Mouse (Mus musculus) limb, embryonic 14.5 days (tissue): Measurements from ENCODE around the gene Uqcc1. TPM values are rescaled to one million over a fixed set of nuclear protein-coding genes. Genes with fewer than 3 reads are reported as not detected.

Experiments used
- ATAC-seq: fragments of 200-750 bp; cut with Nextera tagmentation; 2 replicates; pipeline ENCODE4 v1.8.0; 2017; ENCODE audit warnings: low read depth, moderate number of reproducible peaks, moderate TSS enrichment; ENCODE audit not compliant: low FRiP score
- DNase-seq: peaks from one replicate; pipeline ENCODE4 v3.0.0-alpha.2; 2015; ENCODE audit warnings: low spot score
- H3K27ac ChIP-seq: fragments of 300-500 bp; sonication (generic); replicated peaks from 2 replicates; pipeline ENCODE4 v1.5.1; 2014; ENCODE audit warnings: low read depth, mild to moderate bottlenecking, low read length, moderate library complexity, mixed read lengths
- H3K27me3 ChIP-seq: fragments of 300-500 bp; sonication (generic); 2 replicates; pipeline ENCODE4 v1.6.1; 2014; ENCODE audit warnings: low read length, mixed read lengths; ENCODE audit not compliant: control insufficient read depth, insufficient read depth
- H3K36me3 ChIP-seq: fragments of 300-500 bp; sonication (generic); 2 replicates; pipeline ENCODE4 v1.6.1; 2014; ENCODE audit warnings: mild to moderate bottlenecking, low read length, moderate library complexity, mixed read lengths; ENCODE audit not compliant: control insufficient read depth, insufficient read depth
- H3K4me1 ChIP-seq: fragments of 300-500 bp; sonication (generic); 2 replicates; pipeline ENCODE4 v1.6.1; 2014; ENCODE audit warnings: antibody characterized with exemption, low read length, mixed read lengths; ENCODE audit not compliant: control insufficient read depth, insufficient read depth
- H3K4me2 ChIP-seq: fragments of 300-500 bp; sonication (generic); replicated peaks from 2 replicates; pipeline ENCODE4 v1.6.1; 2014; ENCODE audit warnings: low read depth, mild to moderate bottlenecking, low read length, moderate library complexity; ENCODE audit not compliant: severe bottlenecking
- H3K4me3 ChIP-seq: fragments of 300-500 bp; sonication (generic); replicated peaks from 2 replicates; pipeline ENCODE4 v1.5.1; 2014; ENCODE audit warnings: low read length
- H3K9ac ChIP-seq: fragments of 300-500 bp; sonication (generic); 2 replicates; pipeline ENCODE4 v1.6.1; 2014; ENCODE audit warnings: mild to moderate bottlenecking, low read depth, low read length, moderate library complexity; ENCODE audit not compliant: severe bottlenecking
- H3K9me3 ChIP-seq: fragments of 300-500 bp; sonication (generic); 2 replicates; pipeline ENCODE4 v1.6.1; 2016; ENCODE audit warnings: low read length; ENCODE audit not compliant: control insufficient read depth
- POLR2A ChIP-seq: fragments of 200-500 bp; IDR thresholded peaks from 2 replicates; pipeline ENCODE4 v1.8.0; 2012; ENCODE audit warnings: inconsistent platforms, mild to moderate bottlenecking, moderate library complexity, borderline replicate concordance; ENCODE audit not compliant: insufficient read depth, insufficient read length; ENCODE audit errors: extremely low read depth
- WGBS: fragments of 180-500 bp; shearing (Covaris S2); extraction: QIAGEN DNeasy Blood & Tissue Kit; methylation state at CpG from one replicate; pipeline ENCODE4 v1.1.7; 2014; 5-methylcytosine and 5-hydroxymethylcytosine counted together
- polyA plus RNA-seq, 2 experiments: library from polyadenylated mRNA; depleted of rRNA in 1 of 2; stranded (reverse) in 1 of 2; unstranded in 1 of 2; fragments of >200 nt; fragmentation: Nextera tagmentation in 1 of 2; extraction: Ambion mirVana in 1 of 2; gene quantifications; 2 replicates each; pipeline versions ENCODE4 v1.2.1 to v1.2.3; 2012 to 2014

Gene Uqcc1
- polyA plus RNA-seq, 2 experiments, result 42.1 to 58.5 TPM

GRCm38 (mm10) chr2:155830841-155831240 lies 99.3 kb downstream of the Uqcc1 start:
- Histone ChIP-seq H3K4me3 (no peak overlapping the region), H3K4me1 (peaks cover 5% of the 10 kb centered on the region), H3K27ac (no peak overlapping the region), H3K9me3 (no peaks in the 10 kb centered on the region), H3K4me2 (no peak overlapping the region), H3K9ac (no peak overlapping the region), H3K36me3 (no peaks in the 10 kb centered on the region), H3K27me3 (no peaks in the 10 kb centered on the region)
- no peak for TF ChIP-seq POLR2A
- DNase-seq (no peak), ATAC-seq (no peak)
- 90% methylated on average over 8 of the region's 8 CpGs for WGBS

DNA sequence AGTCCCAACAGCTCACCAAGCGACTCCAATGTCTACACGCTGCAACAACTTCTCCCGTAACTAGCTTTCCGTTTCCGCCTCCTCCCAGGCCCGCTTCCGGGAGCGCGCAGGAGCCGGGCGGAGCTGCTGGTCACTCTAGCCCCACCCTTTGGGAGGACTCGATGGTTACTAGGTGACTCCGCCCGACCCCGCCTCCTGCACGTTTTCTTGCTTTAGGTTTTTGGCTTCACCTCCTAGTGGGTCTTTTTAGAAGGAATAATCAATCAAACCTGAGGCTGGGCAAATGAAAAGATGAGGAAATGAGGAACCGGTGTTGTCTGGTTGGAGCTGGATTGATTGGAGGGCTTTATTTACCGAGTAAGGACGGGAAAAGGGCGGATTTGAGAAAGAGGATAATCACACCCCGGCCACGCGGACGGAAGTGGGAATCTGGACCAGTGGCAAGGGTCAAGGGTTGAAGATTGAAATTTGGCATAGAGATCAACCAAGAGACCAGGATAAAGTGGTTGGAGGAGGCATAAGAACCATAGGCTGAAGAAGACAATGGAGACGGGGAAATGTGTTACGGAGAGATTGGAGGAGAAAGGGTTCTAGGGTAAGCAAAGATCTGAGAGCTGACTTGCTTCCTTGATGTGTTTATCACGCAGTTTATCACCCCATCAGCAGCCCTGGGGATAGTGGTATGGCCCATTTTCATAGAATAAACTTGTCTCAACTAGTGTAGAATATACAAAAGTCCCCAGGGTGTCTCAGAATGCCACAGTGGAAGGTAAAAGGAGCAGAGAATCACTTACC lies 103.3 kb downstream of the Uqcc1 start, which contains the start of gene Eif6:
TSS of gene Eif6 (minus strand) at position 296 of the 795 bp plus-strand sequence.
- Histone ChIP-seq H3K36me3 (peaks cover 24% of the 10 kb centered on the region), H3K4me2 (peak within 1 kb of the TSS; percentile 83), H3K9me3 (no peaks in the 10 kb centered on the region), H3K27ac (peak within 1 kb of the TSS; percentile 50), H3K4me1 (peaks cover 13% of the 10 kb centered on the region), H3K27me3 (no peaks in the 10 kb centered on the region), H3K9ac (peak within 1 kb of the TSS; percentile 74), H3K4me3 (peak within 1 kb of the TSS; percentile 76)
- TF ChIP-seq POLR2A, result no peak; the same call in 1 of the 2 replicates
- WGBS, result 3% methylated on average over 27 of the region's 27 CpGs
- peak; percentile 96 for DNase-seq
- peak; percentile 94 for ATAC-seq

- Histone ChIP-seq H3K27me3 (no peaks in the 10 kb centered on the region), H3K4me3 (peak overlapping the region; percentile 76), H3K9me3 (no peaks in the 10 kb centered on the region), H3K9ac (peak overlapping the region; percentile 74), H3K4me2 (peak overlapping the region; percentile 83), H3K36me3 (peaks cover 32% of the 10 kb centered on the region), H3K4me1 (peaks cover 13% of the 10 kb centered on the region), H3K27ac (peak overlapping the region; percentile 50)
- no peak for ATAC-seq
- WGBS, result 2% methylated on average over 45 of the region's 52 CpGs
- TF ChIP-seq POLR2A, result no peak
- no peak for DNase-seq
Observed at GRCm38 (mm10) chr2:155825904-155826629, 104.0 kb downstream of the Uqcc1 start.

DNA sequence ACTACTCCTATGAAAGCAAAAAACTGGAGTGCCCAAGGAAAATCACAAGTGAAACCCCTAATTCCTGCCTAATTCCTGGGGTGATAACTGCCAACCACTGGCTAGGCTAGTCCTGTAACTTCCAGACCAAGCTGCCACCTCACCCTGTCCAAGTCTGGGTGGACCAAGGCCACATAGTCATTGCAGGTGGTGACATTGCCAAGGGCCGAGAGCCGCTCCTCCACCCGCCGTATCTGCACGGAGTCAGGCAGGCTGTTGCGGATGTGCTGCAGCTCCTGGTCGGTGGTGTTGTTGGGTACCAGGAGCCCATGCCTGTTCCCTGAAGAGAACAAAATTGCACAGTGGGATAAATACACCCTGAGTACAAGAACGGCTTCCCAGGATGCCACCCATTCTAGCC lies 106.4 kb downstream of the Uqcc1 start:
- Histone ChIP-seq H3K9me3 (no peaks in the 10 kb centered on the region), H3K4me2 (no peak overlapping the region), H3K4me3 (no peak overlapping the region), H3K9ac (no peak overlapping the region), H3K36me3 (peaks cover 50% of the 10 kb centered on the region), H3K27me3 (no peaks in the 10 kb centered on the region), H3K27ac (no peak overlapping the region), H3K4me1 (peaks cover 13% of the 10 kb centered on the region)
- ATAC-seq (no peak), DNase-seq (no peak)
- 98% methylated on average over 8 of the region's 8 CpGs for WGBS
- no peak for TF ChIP-seq POLR2A

GRCm38 (mm10) chr2:155820779-155821178 lies 109.3 kb downstream of the Uqcc1 start:
- TF ChIP-seq POLR2A, result no peak
- H3K27ac ChIP-seq, result no peak overlapping the region
- no peaks in the 10 kb centered on the region for H3K27me3 ChIP-seq
- no peak overlapping the region for H3K4me3 ChIP-seq
- DNase-seq (no peak), ATAC-seq (no peak)
- H3K9ac ChIP-seq, result no peak overlapping the region
- peaks cover 50% of the 10 kb centered on the region for H3K36me3 ChIP-seq
- 86% methylated on average over 5 of the region's 5 CpGs for WGBS
- no peak overlapping the region for H3K4me2 ChIP-seq
- peaks cover 14% of the 10 kb centered on the region for H3K4me1 ChIP-seq
- H3K9me3 ChIP-seq, result no peaks in the 10 kb centered on the region
